Mouse (Mus musculus): ENCODE results near the gene Islr. TPM values are rescaled to one million over a fixed set of nuclear protein-coding genes. Genes with fewer than 3 reads are reported as not detected.
"Not testable (repeated sequence)": the region's sequence is repeated elsewhere in the genome, so short reads cannot be mapped to it uniquely, and the experiment has no call there.

Islr gene
- polyA plus RNA-seq (2015; fragmentation: Nextera tagmentation; extraction: Ambion mirVana), result 11.5 and 14.7 TPM in 2 replicates

DNA sequence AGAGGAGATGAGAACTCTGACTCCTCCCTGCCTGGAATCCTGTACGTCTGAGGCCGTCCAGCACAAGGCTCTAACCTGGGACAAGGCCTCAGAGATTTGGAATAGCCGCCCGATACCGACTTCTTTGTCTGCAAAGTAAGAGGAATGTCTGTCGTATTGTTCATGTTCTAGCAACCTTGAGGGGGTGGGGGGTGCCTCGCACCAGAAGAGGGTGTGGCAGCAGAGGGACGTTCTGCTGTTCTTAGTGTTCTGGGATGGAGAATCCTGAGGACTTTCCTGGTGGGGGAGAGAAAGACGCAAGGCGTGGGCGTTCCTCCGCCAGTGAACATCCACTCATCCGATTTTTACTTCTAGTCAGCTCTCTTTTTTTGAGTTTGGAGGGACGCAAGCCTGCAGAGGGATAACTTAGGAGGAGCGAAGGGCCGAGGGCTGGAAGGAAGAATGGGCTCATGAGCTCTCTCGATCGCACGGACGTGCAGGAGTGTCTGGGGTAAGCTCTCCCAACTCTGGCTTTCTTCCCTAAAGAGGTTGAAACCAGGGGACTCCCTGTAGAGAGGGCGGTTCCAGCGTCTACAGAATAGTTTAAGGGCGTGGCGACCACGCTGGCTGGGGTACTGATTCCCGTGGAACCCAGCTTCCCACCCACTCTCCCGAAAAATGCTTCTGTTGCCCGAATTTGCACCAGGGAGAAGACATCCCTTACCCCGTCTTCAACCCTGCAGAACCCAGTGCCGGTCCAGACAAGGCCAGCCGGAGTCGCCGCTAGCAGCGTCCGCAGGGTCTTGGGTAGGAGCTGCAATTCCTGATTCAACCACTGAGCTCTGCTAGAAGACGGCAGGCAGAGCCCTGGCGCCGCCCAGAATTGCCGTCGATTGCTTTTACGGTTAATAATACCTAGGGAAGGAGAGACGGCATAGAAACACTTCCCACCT is at the start of gene Islr, which contains the start of gene Islr2:
Islr (minus strand) TSS at position 791 of the 932 bp plus-strand sequence.
Islr2 (minus strand) TSS at position 804 of the 932 bp plus-strand sequence.
- DNase-seq (ENCODE audit: low spot score), result peak; percentile 65

DNA sequence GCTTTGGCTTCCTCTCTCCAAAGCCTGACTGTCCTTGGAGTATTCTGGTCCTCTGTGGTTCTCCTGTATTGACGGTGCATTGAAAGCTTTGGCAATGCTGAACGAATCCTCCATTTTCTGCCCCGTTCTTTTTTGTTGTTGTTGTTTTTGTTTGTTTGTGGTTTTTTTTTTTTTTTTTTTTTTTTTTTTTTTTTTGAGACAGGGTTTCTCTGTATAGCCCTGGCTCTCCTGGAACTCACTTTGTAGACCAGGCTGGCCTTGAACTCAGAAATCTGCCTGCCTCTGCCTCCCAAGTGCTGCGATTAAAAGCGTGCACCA is 49.7 kb upstream of the Islr start:
- not testable (repeated sequence) for DNase-seq (ENCODE audit: low spot score)

- DNase-seq (ENCODE audit: low spot score), result peak; percentile 93
Measured at GRCm38 (mm10) chr9:58253033-58253804, 49.1 kb upstream of the Islr start, which contains the start of gene Stoml1. Gene Stoml1, plus strand, starts transcription at chr9:58253164.

DNA sequence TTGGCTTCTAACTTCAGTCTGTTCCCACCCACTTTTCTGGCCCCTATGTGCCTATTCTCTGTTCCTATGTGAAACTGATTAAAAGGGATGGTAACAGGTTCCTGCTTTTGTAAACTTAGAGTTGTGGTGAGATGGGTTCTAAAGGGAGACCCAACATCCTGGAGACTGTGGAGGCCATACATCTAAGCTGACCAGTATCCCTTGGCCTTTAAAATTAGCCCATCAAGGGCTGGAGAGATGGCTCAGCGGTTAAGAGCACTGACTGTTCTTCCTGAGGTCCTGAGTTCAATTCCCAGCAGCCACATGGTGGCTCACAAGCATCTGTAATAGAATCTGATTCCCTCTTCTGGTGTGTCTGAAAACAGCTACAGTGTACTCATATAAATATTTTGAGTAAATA is 46.6 kb upstream of the Islr start:
- DNase-seq (ENCODE audit: low spot score), result not testable (repeated sequence)

DNA sequence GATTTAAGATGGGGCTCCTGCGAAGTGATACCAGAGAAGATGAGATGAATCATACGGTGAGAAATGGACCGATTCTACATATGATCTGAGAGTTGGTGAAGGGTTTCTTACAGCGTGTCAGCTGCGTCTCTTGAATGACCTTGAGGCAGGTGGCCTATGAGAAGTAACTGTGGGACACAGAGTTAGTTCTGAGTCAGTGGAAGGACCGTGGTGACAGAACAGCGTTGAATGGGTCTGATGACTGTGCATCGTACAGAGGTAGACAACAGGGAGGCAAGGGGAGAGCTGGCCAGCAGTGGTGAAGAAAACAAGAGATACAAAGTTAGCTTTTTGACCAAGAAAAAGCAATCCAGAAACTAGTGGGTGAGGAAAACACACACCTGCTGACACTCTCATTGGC is 46.2 kb upstream of the Islr start:
- DNase-seq (ENCODE audit: low spot score), result no peak

DNA sequence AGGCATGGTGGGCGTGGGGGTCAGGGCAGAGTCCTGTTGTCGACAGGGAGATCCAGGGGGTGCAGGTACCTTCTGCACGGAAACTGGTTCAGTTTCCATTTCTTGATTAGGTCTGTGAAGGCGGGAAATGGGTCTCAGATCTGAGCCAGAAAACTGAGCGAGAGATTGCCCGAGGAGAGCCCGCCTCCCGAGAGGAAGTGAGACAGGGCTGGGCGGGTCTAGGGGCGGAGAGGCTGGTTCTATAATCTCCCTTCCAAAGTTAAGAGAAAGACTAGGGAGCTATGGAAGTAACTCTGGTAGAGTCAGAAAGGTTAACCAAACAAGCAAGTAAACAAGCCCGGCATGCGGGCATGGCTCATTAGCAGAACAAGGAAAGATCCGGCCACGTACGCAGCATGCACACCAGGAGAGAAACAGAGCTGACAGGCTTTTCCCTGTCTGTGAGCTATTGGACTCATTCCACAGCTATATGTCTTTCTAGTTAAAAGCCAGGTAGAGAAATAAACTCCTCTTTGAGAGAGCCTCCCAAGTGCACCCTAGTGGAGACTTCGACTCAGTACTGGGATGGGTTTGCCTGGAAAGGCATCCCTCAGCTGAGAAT is 45.6 kb upstream of the Islr start, which contains the start of gene Pml:
Pml (minus strand) TSS at position 195 of the 601 bp plus-strand sequence.
- DNase-seq (ENCODE audit: low spot score), result peak; percentile 73

GRCm38 (mm10) chr9:58248746-58249413 is 44.8 kb upstream of the Islr start:
- DNase-seq (ENCODE audit: low spot score), result no peak

GRCm38 (mm10) chr9:58247064-58247759 is 43.1 kb upstream of the Islr start:
- peak; percentile 86 for DNase-seq (ENCODE audit: low spot score)

GRCm38 (mm10) chr9:58246083-58246591 is 42.0 kb upstream of the Islr start:
- no peak for DNase-seq (ENCODE audit: low spot score)

DNA sequence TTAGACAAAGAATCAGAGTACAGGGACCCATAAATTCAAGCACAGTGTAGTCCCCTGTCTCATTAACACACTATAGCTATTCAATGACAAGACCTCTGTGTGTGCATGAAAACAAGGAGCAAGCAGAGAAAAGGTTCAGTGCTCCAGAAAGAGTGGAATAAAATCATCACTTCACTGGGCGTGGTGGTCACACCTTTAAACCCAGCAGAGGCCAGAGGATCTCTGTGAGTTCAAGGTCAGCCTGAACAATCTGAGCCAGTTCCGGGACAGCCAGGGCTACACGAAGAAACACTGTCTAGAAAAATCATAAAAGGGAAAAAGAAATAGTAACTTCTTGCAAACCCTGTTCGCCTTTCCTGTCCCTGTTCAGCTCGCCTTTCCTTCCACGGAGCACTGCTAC is 39.6 kb upstream of the Islr start:
- no peak for DNase-seq (ENCODE audit: low spot score)

DNA sequence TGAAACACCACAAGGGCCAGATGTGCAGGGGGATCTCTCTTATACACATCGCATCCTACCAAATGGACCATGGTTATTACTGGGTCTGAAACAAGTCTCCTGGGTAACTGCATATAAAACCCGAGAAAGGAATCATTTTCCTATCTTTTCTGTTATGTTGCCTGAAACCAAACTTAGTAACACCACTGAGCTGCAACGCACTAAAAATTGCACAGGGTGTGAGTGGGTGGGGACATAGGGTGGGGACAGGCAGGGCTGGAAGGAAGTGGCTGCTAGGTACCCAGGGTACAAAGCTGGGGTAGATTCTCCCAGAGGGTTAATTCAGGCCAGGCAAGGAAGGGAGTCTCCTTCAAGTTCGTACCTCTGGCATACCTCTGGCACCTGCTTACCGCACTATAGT is 38.6 kb upstream of the Islr start:
- no peak for DNase-seq (ENCODE audit: low spot score)

DNA sequence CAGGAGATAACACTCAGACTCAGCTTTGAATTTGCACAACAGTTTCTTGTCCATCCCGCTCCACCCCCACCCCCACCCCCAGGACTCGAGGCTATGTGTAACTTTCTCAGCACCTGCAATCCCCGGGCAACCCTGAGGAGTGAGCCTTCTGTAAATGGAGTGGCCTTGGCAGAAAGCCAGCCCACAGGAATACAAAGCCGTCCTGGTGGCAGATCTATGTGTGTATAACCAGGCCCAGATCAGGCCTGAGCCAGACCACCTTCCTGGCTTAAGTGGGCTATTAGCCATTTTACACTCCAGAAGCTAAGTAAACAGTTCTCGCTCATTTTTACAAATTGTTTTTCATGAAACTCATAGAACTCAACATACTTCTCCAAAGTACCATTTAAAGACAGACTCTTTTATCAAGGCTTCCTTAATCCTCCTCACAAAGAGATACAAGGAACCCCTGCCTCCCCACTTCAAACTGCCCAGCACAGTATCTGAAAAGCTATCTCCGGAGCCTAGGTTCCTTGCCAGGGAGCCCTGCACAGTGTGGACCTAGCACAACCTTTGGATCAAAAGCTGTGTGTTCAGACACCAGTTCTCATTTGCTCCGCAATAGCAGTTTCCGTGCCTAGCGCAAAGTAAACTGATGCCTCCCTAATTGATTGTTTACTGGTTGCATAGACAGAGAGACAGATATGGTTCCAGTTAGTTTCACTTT is 37.8 kb upstream of the Islr start:
- no peak for DNase-seq (ENCODE audit: low spot score)

GRCm38 (mm10) chr9:58234502-58235015 is 30.5 kb upstream of the Islr start:
- no peak for DNase-seq (ENCODE audit: low spot score)

GRCm38 (mm10) chr9:58232374-58232773 is 28.3 kb upstream of the Islr start:
- peak; percentile 39 for DNase-seq (ENCODE audit: low spot score)

GRCm38 (mm10) chr9:58231746-58232145 is 27.6 kb upstream of the Islr start:
- DNase-seq (ENCODE audit: low spot score), result no peak

DNA sequence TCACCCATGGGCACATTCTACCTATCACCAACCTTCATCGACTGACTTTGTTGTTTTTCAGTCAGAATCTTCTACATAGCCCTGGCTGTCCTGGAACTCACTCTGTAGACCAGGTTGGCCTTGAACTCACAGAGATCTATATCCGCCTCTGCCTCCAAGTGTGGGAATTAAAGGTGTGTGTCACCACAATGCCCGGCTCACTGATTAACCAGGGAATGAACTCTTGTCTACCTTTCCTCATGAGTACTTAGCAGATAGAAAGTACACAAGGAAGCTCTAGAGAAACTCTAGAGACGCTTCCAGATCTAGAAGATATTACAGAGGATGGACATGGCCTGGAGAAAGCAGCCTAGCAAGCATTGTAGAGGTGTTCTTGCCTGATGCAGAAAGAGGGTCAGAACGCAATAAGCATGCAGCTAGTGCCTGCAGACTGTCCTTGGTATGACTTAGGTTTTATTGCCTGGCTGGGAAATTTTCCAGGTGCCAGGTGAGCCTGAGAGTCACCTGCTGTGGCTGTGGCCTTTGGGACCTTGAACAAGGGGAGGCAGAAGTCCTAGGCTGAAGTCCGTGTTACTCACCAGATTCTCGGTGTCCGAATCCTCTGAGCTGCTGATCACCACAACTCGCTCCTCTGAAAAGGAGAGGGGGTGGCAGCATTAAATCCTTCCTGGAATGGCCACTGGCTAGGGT is 24.8 kb upstream of the Islr start:
- DNase-seq (ENCODE audit: low spot score), result no peak

DNA sequence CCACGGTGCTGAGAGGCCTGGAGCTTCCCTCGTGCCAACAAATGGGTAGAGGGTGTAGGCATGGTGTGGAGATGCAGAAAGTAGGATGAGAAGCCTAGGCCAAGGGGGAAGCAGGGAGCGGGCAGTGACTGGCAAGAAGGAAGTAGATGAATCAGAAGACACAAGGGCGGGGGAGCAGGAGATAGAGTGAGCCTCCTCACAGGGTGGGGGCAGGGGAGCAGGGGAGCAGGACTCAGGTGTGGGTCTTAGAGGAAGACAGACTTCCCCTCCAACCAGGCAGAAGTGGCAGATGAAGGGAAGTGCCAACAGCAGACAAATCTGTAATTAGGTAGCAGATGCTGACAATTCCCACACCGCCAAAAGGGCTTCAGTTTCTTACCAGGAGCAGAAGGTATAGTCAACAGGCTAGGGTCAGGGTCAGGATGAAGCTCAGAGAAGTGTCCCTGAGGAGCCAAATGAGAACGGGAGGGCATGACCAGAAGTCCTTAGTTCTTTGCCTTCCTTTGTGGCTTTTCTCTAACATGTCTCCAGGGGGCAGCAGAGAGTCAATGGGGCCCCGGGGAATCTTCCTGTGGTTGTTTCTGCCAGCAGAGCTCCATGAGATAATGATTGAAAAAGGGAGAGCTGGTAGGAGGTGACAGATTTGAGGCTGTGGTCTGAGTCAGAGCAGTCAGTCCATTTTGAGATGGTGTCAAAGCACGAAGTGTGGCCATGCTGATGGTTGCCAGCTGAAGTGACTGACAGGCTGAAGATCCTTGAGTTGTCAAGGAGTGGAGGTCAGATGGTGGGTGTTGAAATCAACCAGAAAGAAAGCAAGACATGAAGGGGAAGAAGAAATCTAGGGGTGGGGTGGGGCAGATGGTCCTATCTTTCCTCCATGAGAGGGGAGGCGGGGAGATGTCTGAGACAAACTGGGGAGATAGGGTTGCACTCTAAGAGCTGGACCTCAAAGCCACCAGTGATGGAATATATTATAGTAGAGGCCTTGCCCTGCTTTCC is 22.1 kb upstream of the Islr start:
- peak; percentile 66 for DNase-seq (ENCODE audit: low spot score)
